ENCODE assay signal across 8 mouse cellular contexts in genomic region chr19:56723331-56724125, GRCm38 (mm10). TPM values are rescaled to one million over a fixed set of nuclear protein-coding genes. Genes with fewer than 3 reads are reported as not detected.
A peak's percentile ranks its signal among the peaks of the same experiment; 100 is the strongest.
DNase-seq lines count a peak whose midpoint lies in the region; ATAC-seq and TF ChIP-seq lines count a peak whose summit lies in the region.

No protein-coding gene starts in this region.

- no peaks in the 10 kb centered on the region for H3K36me3 ChIP-seq in G1E (replicated peaks)
- H3K36me3 ChIP-seq in limb, embryonic 13.5 days: no peaks in the 10 kb centered on the region
- H3K36me3 ChIP-seq in midbrain, embryonic 12.5 days: no peaks in the 10 kb centered on the region

- peak overlapping the region; percentile 95 for H3K4me2 ChIP-seq in limb, embryonic 13.5 days (replicated peaks)
- peak overlapping the region; percentile 92 for H3K4me2 ChIP-seq in midbrain, embryonic 12.5 days (replicated peaks)

- no peak for ATAC-seq in G1E (ENCODE audit: extremely low read depth, insufficient number of reproducible peaks, low FRiP score, poor library complexity, severe bottlenecking)
- peak; percentile 46; the same call in 1 of the 2 replicates for ATAC-seq in limb, embryonic 13.5 days (ENCODE audit: low FRiP score, low read depth)
- no peak for ATAC-seq in midbrain, embryonic 12.5 days (ENCODE audit: low FRiP score, low read depth)

- TF ChIP-seq CTCF in G1E (IDR thresholded peaks at IDR 0.05; ENCODE audit: low read depth, low read length): no peak
- no peak for TF ChIP-seq CTCF in embryonic fibroblast, embryonic 13.5 days (IDR thresholded peaks at IDR 0.05; ENCODE audit: borderline replicate concordance, insufficient read depth, low read length)

- peaks cover 25% of the 10 kb centered on the region for H3K9me3 ChIP-seq in G1E (replicated peaks)
- H3K9me3 ChIP-seq in limb, embryonic 13.5 days: no peaks in the 10 kb centered on the region
- no peaks in the 10 kb centered on the region for H3K9me3 ChIP-seq in midbrain, embryonic 12.5 days

- peak overlapping the region; percentile 67 for H3K9ac ChIP-seq in limb, embryonic 13.5 days
- H3K9ac ChIP-seq in midbrain, embryonic 12.5 days (replicated peaks): 0 out of 2 replicates have a peak overlapping the region, but pooled peaks have one; percentile 5

- no peak overlapping the region for H3K27ac ChIP-seq in embryonic fibroblast, embryonic 13.5 days (ENCODE audit: insufficient read depth, low read length)
- H3K27ac ChIP-seq in limb, embryonic 13.5 days: no peak overlapping the region
- H3K27ac ChIP-seq in midbrain, embryonic 12.5 days (replicated peaks): no peak overlapping the region

- DNase-seq in B cell, adult 2 months: peak; percentile 47 to 52
- DNase-seq in G1E (ENCODE audit: low spot score): no peak
- peak; percentile 64 to 78 for DNase-seq in heart, postnatal 36 days
- peak; percentile 21 for DNase-seq in thymus, postnatal 0 days (ENCODE audit: low spot score)
- no peak for DNase-seq in cerebellum, adult 9-10 months

- intact Hi-C loops in heart, postnatal 36 days (cut with DNase I): loop anchor here (2.0 to 5.0 kb wide), 7 partner anchors 21 to 301 kb away; no protein-coding TSS in a partner anchor

- TF ChIP-seq POLR2A in embryonic fibroblast, embryonic 13.5 days (IDR thresholded peaks at IDR 0.05; ENCODE audit: low read depth, low read length): no peak

- H3K4me1 ChIP-seq in G1E (ENCODE audit: insufficient read depth, low read depth, low read length): no peaks in the 10 kb centered on the region
- no peaks in the 10 kb centered on the region for H3K4me1 ChIP-seq in embryonic fibroblast, embryonic 13.5 days (ENCODE audit: control insufficient read depth, insufficient read depth, low read length)
- H3K4me1 ChIP-seq in limb, embryonic 13.5 days: peaks cover 31% of the 10 kb centered on the region
- peaks cover 33% of the 10 kb centered on the region for H3K4me1 ChIP-seq in midbrain, embryonic 12.5 days

- H3K27me3 ChIP-seq in G1E (ENCODE audit: insufficient read depth, low read length): peaks cover 10% of the 10 kb centered on the region; the same call in 1 of the 2 replicates
- H3K27me3 ChIP-seq in limb, embryonic 13.5 days: peaks cover 91% of the 10 kb centered on the region
- H3K27me3 ChIP-seq in midbrain, embryonic 12.5 days: peaks cover 89% of the 10 kb centered on the region

- WGBS in limb, embryonic 13.5 days: under 1% methylated on average over 71 of the region's 71 CpGs
- WGBS in midbrain, embryonic 12.5 days: under 1% methylated on average over 70 of the region's 71 CpGs

- peak overlapping the region; percentile 28; the same call in 1 of the 2 replicates for H3K4me3 ChIP-seq in G1E (ENCODE audit: low read depth, low read length)
- peak overlapping the region; percentile 24 for H3K4me3 ChIP-seq in embryonic fibroblast, embryonic 13.5 days (ENCODE audit: insufficient read depth, low read length)
- H3K4me3 ChIP-seq in limb, embryonic 13.5 days: peak overlapping the region; percentile 60
- H3K4me3 ChIP-seq in midbrain, embryonic 12.5 days: peak overlapping the region; percentile 57

RNA-seq across cellular contexts. Expression of gene Adrb1, which starts 1.5 kb away (rescaled TPM):
- total RNA-seq in G1E (2014; fragmentation: Nextera tagmentation) (not detected in 2 replicates), G1E (2017) (0.05 TPM in 1 of 2 replicates, not detected in the other)
- polyA plus RNA-seq in G1E (2012): not detected in 2 replicates
- polyA plus RNA-seq in embryonic fibroblast, embryonic 13.5 days (2011; ENCODE audit: insufficient read length, low read depth, missing spikeins): 1.3 and 1.6 TPM in 2 replicates
- 10 to 100 TPM; 22.5 to 27.4 TPM for total RNA-seq in heart, postnatal 36 days (2021)
- polyA plus RNA-seq in limb, embryonic 13.5 days (2015; fragmentation: Nextera tagmentation; extraction: Ambion mirVana): 0.61 and 0.62 TPM in 2 replicates
- 0.34 and 0.46 TPM in 2 replicates for polyA plus RNA-seq in midbrain, embryonic 12.5 days (2016; fragmentation: Nextera tagmentation; extraction: Ambion mirVana)
- polyA plus RNA-seq in thymus, postnatal 0 days (2015; fragmentation: Nextera tagmentation; extraction: Ambion mirVana): 0.68 and 1.1 TPM in 2 replicates

Comparison
In these comparisons a context has a peak if more than half of its experiments do, and no peak if none do; other contexts are left out.
1. DNase-seq: peak in B cell, adult 2 months (2 of 2), heart, postnatal 36 days (2 of 2) and thymus, postnatal 0 days (single experiment); none in G1E (single experiment) and cerebellum, adult 9-10 months (single experiment).
2. Peak in every context shown above with its lines, with median percentiles within 50 percentile points of each other: H3K4me3 ChIP-seq.